Mouse (Mus musculus): ENCODE results near the gene Mgst2. TPM values are rescaled to one million over a fixed set of nuclear protein-coding genes. Genes with fewer than 3 reads are reported as not detected.

Gene Mgst2
- total and polyA plus RNA-seq, 3 experiments = 0.43 to 1.4 (median 0.60) TPM

- intact Hi-C loops (cut with DNase I) = no loop called here
- 47% methylated on average over 3 of the region's 3 CpGs for WGBS
- DNase-seq = no peak
- Histone ChIP-seq H3K36me3 (ENCODE audit: control insufficient read depth, insufficient read depth, low read length) (no peaks in the 10 kb centered on the region), H3K79me2 (replicated peaks; ENCODE audit: control insufficient read depth, insufficient read depth, low read length) (no peaks in the 10 kb centered on the region), H3K27ac (no peak overlapping the region), H3K27me3 (ENCODE audit: control insufficient read depth, insufficient read depth, low read length) (no peaks in the 10 kb centered on the region), H3K4me1 (ENCODE audit: control insufficient read depth, insufficient read depth, low read length) (no peaks in the 10 kb centered on the region), H3K9ac (ENCODE audit: low read depth, low read length) (no peak overlapping the region), H3K4me3 (no peak overlapping the region)
- TF ChIP-seq CTCF (IDR thresholded peaks at IDR 0.05) (no peak), EP300 (IDR thresholded peaks at IDR 0.05; ENCODE audit: insufficient read depth, low read depth, low read length) (no peak), POLR2A (IDR thresholded peaks at IDR 0.05; ENCODE audit: insufficient read depth, low read depth, low read length) (no peak)
These were observed 31.2 kb upstream of the Mgst2 start for GRCm38 (mm10) chr3:51628977-51629376.

- Histone ChIP-seq H3K36me3 (ENCODE audit: control insufficient read depth, insufficient read depth, low read length) (no peaks in the 10 kb centered on the region), H3K27me3 (ENCODE audit: control insufficient read depth, insufficient read depth, low read length) (no peaks in the 10 kb centered on the region), H3K79me2 (replicated peaks; ENCODE audit: control insufficient read depth, insufficient read depth, low read length) (no peaks in the 10 kb centered on the region), H3K27ac (no peak overlapping the region), H3K9ac (ENCODE audit: low read depth, low read length) (no peak overlapping the region), H3K4me1 (ENCODE audit: control insufficient read depth, insufficient read depth, low read length) (0 out of 2 replicates have a peak, but pooled peaks cover 2% of the 10 kb centered on the region), H3K4me3 (no peak overlapping the region)
- TF ChIP-seq CTCF (IDR thresholded peaks at IDR 0.05) (no peak), POLR2A (IDR thresholded peaks at IDR 0.05; ENCODE audit: insufficient read depth, low read depth, low read length) (no peak), EP300 (IDR thresholded peaks at IDR 0.05; ENCODE audit: insufficient read depth, low read depth, low read length) (no peak)
- intact Hi-C loops (cut with DNase I) = no loop called here
- WGBS = 82% methylated on average over 1 of the region's 1 CpGs
- DNase-seq = no peak
These were observed 29.4 kb upstream of the Mgst2 start for GRCm38 (mm10) chr3:51630746-51631145.

GRCm38 (mm10) chr3:51631971-51632370 is 28.2 kb upstream of the Mgst2 start:
- DNase-seq = no peak
- 90% methylated on average over 4 of the region's 4 CpGs for WGBS
- intact Hi-C loops (cut with DNase I) = no loop called here

GRCm38 (mm10) chr3:51634451-51634850 is 25.7 kb upstream of the Mgst2 start:
- Histone ChIP-seq H3K4me1 (ENCODE audit: control insufficient read depth, insufficient read depth, low read length) (0 out of 2 replicates have a peak, but pooled peaks cover 3% of the 10 kb centered on the region), H3K9ac (ENCODE audit: low read depth, low read length) (no peak overlapping the region), H3K79me2 (replicated peaks; ENCODE audit: control insufficient read depth, insufficient read depth, low read length) (no peaks in the 10 kb centered on the region), H3K36me3 (ENCODE audit: control insufficient read depth, insufficient read depth, low read length) (no peaks in the 10 kb centered on the region), H3K27ac (no peak overlapping the region), H3K4me3 (no peak overlapping the region), H3K27me3 (ENCODE audit: control insufficient read depth, insufficient read depth, low read length) (no peaks in the 10 kb centered on the region)
- DNase-seq = peak; percentile 44 to 52
- 36% methylated on average over 1 of the region's 1 CpGs for WGBS
- TF ChIP-seq EP300 (IDR thresholded peaks at IDR 0.05; ENCODE audit: insufficient read depth, low read depth, low read length) = no peak
- TF ChIP-seq POLR2A (IDR thresholded peaks at IDR 0.05; ENCODE audit: insufficient read depth, low read depth, low read length) = no peak
- no peak for TF ChIP-seq CTCF (IDR thresholded peaks at IDR 0.05)
- intact Hi-C loops (cut with DNase I) = no loop called here

More at GRCm38 (mm10) chr3:51631971-51632370, 28.2 kb upstream of the Mgst2 start:
- no peak overlapping the region for H3K9ac ChIP-seq (ENCODE audit: low read depth, low read length)
- no peaks in the 10 kb centered on the region for H3K36me3 ChIP-seq (ENCODE audit: control insufficient read depth, insufficient read depth, low read length)
- no peak overlapping the region for H3K27ac ChIP-seq
- no peaks in the 10 kb centered on the region for H3K79me2 ChIP-seq (replicated peaks; ENCODE audit: control insufficient read depth, insufficient read depth, low read length)
- H3K27me3 ChIP-seq (ENCODE audit: control insufficient read depth, insufficient read depth, low read length) = no peaks in the 10 kb centered on the region
- no peak for TF ChIP-seq CTCF (IDR thresholded peaks at IDR 0.05)
- TF ChIP-seq POLR2A (IDR thresholded peaks at IDR 0.05; ENCODE audit: insufficient read depth, low read depth, low read length) = no peak
- no peak for TF ChIP-seq EP300 (IDR thresholded peaks at IDR 0.05; ENCODE audit: insufficient read depth, low read depth, low read length)
- H3K4me3 ChIP-seq = no peak overlapping the region
- 0 out of 2 replicates have a peak, but pooled peaks cover 3% of the 10 kb centered on the region for H3K4me1 ChIP-seq (ENCODE audit: control insufficient read depth, insufficient read depth, low read length)

- no peak for TF ChIP-seq POLR2A (IDR thresholded peaks at IDR 0.05; ENCODE audit: insufficient read depth, low read depth, low read length)
- TF ChIP-seq CTCF (IDR thresholded peaks at IDR 0.05) = no peak
- TF ChIP-seq EP300 (IDR thresholded peaks at IDR 0.05; ENCODE audit: insufficient read depth, low read depth, low read length) = no peak
These were observed 24.2 kb upstream of the Mgst2 start for GRCm38 (mm10) chr3:51635960-51636359.

GRCm38 (mm10) chr3:51636700-51637099 is 23.5 kb upstream of the Mgst2 start:
- DNase-seq = peak; percentile 31 to 32
- Histone ChIP-seq H3K4me3 (peak overlapping the region; percentile 26; the same call in 1 of the 2 replicates), H3K36me3 (ENCODE audit: control insufficient read depth, insufficient read depth, low read length) (no peaks in the 10 kb centered on the region), H3K27me3 (ENCODE audit: control insufficient read depth, insufficient read depth, low read length) (no peaks in the 10 kb centered on the region), H3K4me1 (ENCODE audit: control insufficient read depth, insufficient read depth, low read length) (0 out of 2 replicates have a peak, but pooled peaks cover 3% of the 10 kb centered on the region), H3K27ac (peak overlapping the region; percentile 31; the same call in 1 of the 2 replicates), H3K79me2 (replicated peaks; ENCODE audit: control insufficient read depth, insufficient read depth, low read length) (no peaks in the 10 kb centered on the region), H3K9ac (ENCODE audit: low read depth, low read length) (no peak overlapping the region; the same call in 1 of the 2 replicates)
- intact Hi-C loops (cut with DNase I) = no loop called here
- 60% methylated on average over 20 of the region's 20 CpGs for WGBS
- no peak for TF ChIP-seq EP300 (IDR thresholded peaks at IDR 0.05; ENCODE audit: insufficient read depth, low read depth, low read length)
- TF ChIP-seq CTCF (IDR thresholded peaks at IDR 0.05) = no peak
- no peak for TF ChIP-seq POLR2A (IDR thresholded peaks at IDR 0.05; ENCODE audit: insufficient read depth, low read depth, low read length)

More at GRCm38 (mm10) chr3:51635960-51636359, 24.2 kb upstream of the Mgst2 start:
- Histone ChIP-seq H3K4me1 (ENCODE audit: control insufficient read depth, insufficient read depth, low read length) (0 out of 2 replicates have a peak, but pooled peaks cover 3% of the 10 kb centered on the region), H3K27me3 (ENCODE audit: control insufficient read depth, insufficient read depth, low read length) (no peaks in the 10 kb centered on the region), H3K27ac (no peak overlapping the region), H3K4me3 (no peak overlapping the region), H3K79me2 (replicated peaks; ENCODE audit: control insufficient read depth, insufficient read depth, low read length) (no peaks in the 10 kb centered on the region), H3K9ac (ENCODE audit: low read depth, low read length) (no peak overlapping the region), H3K36me3 (ENCODE audit: control insufficient read depth, insufficient read depth, low read length) (no peaks in the 10 kb centered on the region)
- 90% methylated on average over 2 of the region's 2 CpGs for WGBS
- no peak for DNase-seq
- intact Hi-C loops (cut with DNase I) = no loop called here
